Mouse (Mus musculus) heart, embryonic 11.5 days (tissue): ENCODE measurements around the gene Gpr176. TPM values are rescaled to one million over a fixed set of nuclear protein-coding genes. Genes with fewer than 3 reads are reported as not detected.

Experiments
- ATAC-seq: fragments of 200-750 bp; cut with Nextera tagmentation; replicated peaks from 2 replicates; pipeline ENCODE4 v1.8.0; 2017; ENCODE audit warnings: moderate library complexity; ENCODE audit not compliant: insufficient number of reproducible peaks, low FRiP score, low TSS enrichment
- H3K27ac ChIP-seq: fragments of 300-500 bp; sonication (generic); 2 replicates; pipeline ENCODE4 v1.5.1; 2014; ENCODE audit warnings: mild to moderate bottlenecking, low read depth, low read length
- H3K27me3 ChIP-seq: fragments of 300-500 bp; sonication (generic); 2 replicates; pipeline ENCODE4 v1.6.1; 2014; ENCODE audit warnings: mild to moderate bottlenecking, low read length, mixed read lengths; ENCODE audit not compliant: control insufficient read depth, insufficient read depth
- H3K36me3 ChIP-seq: fragments of 300-500 bp; sonication (generic); 2 replicates; pipeline ENCODE4 v1.6.1; 2014; ENCODE audit warnings: mild to moderate bottlenecking, low read length, moderate library complexity, mixed read lengths; ENCODE audit not compliant: control insufficient read depth, insufficient read depth
- H3K4me1 ChIP-seq: fragments of 300-500 bp; sonication (generic); 2 replicates; pipeline ENCODE4 v1.6.1; 2014; ENCODE audit warnings: low read length; ENCODE audit not compliant: control insufficient read depth, insufficient read depth
- H3K4me2 ChIP-seq: fragments of 300-500 bp; sonication (generic); 2 replicates; pipeline ENCODE4 v1.6.1; 2014; ENCODE audit warnings: mild to moderate bottlenecking, moderate library complexity
- H3K4me3 ChIP-seq: fragments of 300-500 bp; sonication (generic); 2 replicates; pipeline ENCODE4 v1.5.1; 2014; ENCODE audit warnings: low read depth, low read length
- H3K9ac ChIP-seq: fragments of 300-500 bp; sonication (generic); 2 replicates; pipeline ENCODE4 v1.6.1; 2014; ENCODE audit warnings: mild to moderate bottlenecking, low read depth, low read length, moderate library complexity
- H3K9me3 ChIP-seq: fragments of 300-500 bp; sonication (generic); replicated peaks from 2 replicates; pipeline ENCODE4 v1.6.1; 2016; ENCODE audit warnings: low read length; ENCODE audit not compliant: control insufficient read depth
- WGBS: fragments of 180-500 bp; shearing (Covaris S2); extraction: QIAGEN DNeasy Blood & Tissue Kit; methylation state at CpG from one replicate; pipeline ENCODE4 v1.1.7; 2014; ENCODE audit not compliant: insufficient replicate concordance; 5-methylcytosine and 5-hydroxymethylcytosine counted together
- polyA plus RNA-seq: library from polyadenylated mRNA; unstranded; fragments of >200 nt; fragmentation: Nextera tagmentation; extraction: Ambion mirVana; gene quantifications from 2 replicates; pipeline ENCODE4 v1.2.1, GENCODE M21; 2014

Gene Gpr176
- 0.06 TPM in 1 of 2 replicates, not detected in the other for polyA plus RNA-seq

GRCm38 (mm10) chr2:118372901-118373571 lies at the start of gene Gpr176:
Gene Gpr176 (minus strand): TSS chr2:118373419.
- H3K4me1 ChIP-seq, result peaks cover 5% of the 10 kb centered on the region
- H3K36me3 ChIP-seq, result no peaks in the 10 kb centered on the region
- peaks cover 34% of the 10 kb centered on the region for H3K27me3 ChIP-seq
- H3K27ac ChIP-seq, result no peak within 1 kb of the TSS
- H3K9ac ChIP-seq, result peak within 1 kb of the TSS; percentile 39
- peak within 1 kb of the TSS; percentile 95 for H3K4me2 ChIP-seq
- peak within 1 kb of the TSS; percentile 50 for H3K4me3 ChIP-seq
- peak; percentile 59; the same call in 1 of the 2 replicates for ATAC-seq
- under 1% methylated on average over 53 of the region's 59 CpGs for WGBS
- H3K9me3 ChIP-seq, result no peaks in the 10 kb centered on the region

- H3K4me1 ChIP-seq, result no peaks in the 10 kb centered on the region
- H3K27ac ChIP-seq, result no peak overlapping the region
- H3K9me3 ChIP-seq, result no peaks in the 10 kb centered on the region
- no peak for ATAC-seq
- no peak overlapping the region for H3K4me3 ChIP-seq
- no peak overlapping the region for H3K4me2 ChIP-seq
- H3K27me3 ChIP-seq, result no peaks in the 10 kb centered on the region
- no peak overlapping the region for H3K9ac ChIP-seq
- 88% methylated on average over 8 of the region's 8 CpGs for WGBS
- H3K36me3 ChIP-seq, result peaks cover 14% of the 10 kb centered on the region
These were observed 49.2 kb upstream of the Gpr176 start for GRCm38 (mm10) chr2:118422385-118422784.

- Histone ChIP-seq H3K4me1 (no peaks in the 10 kb centered on the region), H3K4me3 (no peak overlapping the region), H3K27me3 (no peaks in the 10 kb centered on the region), H3K36me3 (peaks cover 11% of the 10 kb centered on the region), H3K4me2 (no peak overlapping the region), H3K27ac (no peak overlapping the region), H3K9me3 (no peaks in the 10 kb centered on the region), H3K9ac (no peak overlapping the region)
- no peak for ATAC-seq
- WGBS, result 88% methylated on average over 15 of the region's 15 CpGs
These were observed 48.7 kb upstream of the Gpr176 start for GRCm38 (mm10) chr2:118421951-118422350.

GRCm38 (mm10) chr2:118418076-118418475 lies 44.9 kb upstream of the Gpr176 start:
- Histone ChIP-seq H3K4me1 (no peaks in the 10 kb centered on the region), H3K27me3 (no peaks in the 10 kb centered on the region), H3K4me3 (no peak overlapping the region), H3K9ac (no peak overlapping the region), H3K27ac (no peak overlapping the region), H3K9me3 (no peaks in the 10 kb centered on the region), H3K4me2 (no peak overlapping the region), H3K36me3 (peaks cover 16% of the 10 kb centered on the region)
- no peak for ATAC-seq
- WGBS, result 79% methylated on average over 4 of the region's 4 CpGs

- Histone ChIP-seq H3K36me3 (peaks cover 24% of the 10 kb centered on the region), H3K9me3 (no peaks in the 10 kb centered on the region)
- WGBS, result 90% methylated on average over 6 of the region's 6 CpGs
These were observed 42.6 kb upstream of the Gpr176 start for GRCm38 (mm10) chr2:118415601-118416355.

GRCm38 (mm10) chr2:118412821-118413220 lies 39.6 kb upstream of the Gpr176 start:
- no peak for ATAC-seq
- 92% methylated on average over 11 of the region's 11 CpGs for WGBS
- H3K36me3 ChIP-seq, result peaks cover 25% of the 10 kb centered on the region

More at GRCm38 (mm10) chr2:118415601-118416355, 42.6 kb upstream of the Gpr176 start:
- Histone ChIP-seq H3K4me2 (no peak overlapping the region), H3K27ac (no peak overlapping the region), H3K27me3 (no peaks in the 10 kb centered on the region), H3K4me3 (no peak overlapping the region), H3K4me1 (no peaks in the 10 kb centered on the region), H3K9ac (no peak overlapping the region)
- no peak for ATAC-seq

GRCm38 (mm10) chr2:118408336-118408895 lies 35.2 kb upstream of the Gpr176 start:
- Histone ChIP-seq H3K27ac (no peak overlapping the region), H3K4me2 (no peak overlapping the region), H3K4me1 (no peaks in the 10 kb centered on the region), H3K9ac (no peak overlapping the region), H3K36me3 (peaks cover 21% of the 10 kb centered on the region), H3K4me3 (no peak overlapping the region), H3K9me3 (no peaks in the 10 kb centered on the region), H3K27me3 (no peaks in the 10 kb centered on the region)
- ATAC-seq, result no peak
- 72% methylated on average over 4 of the region's 4 CpGs for WGBS

More at GRCm38 (mm10) chr2:118412821-118413220, 39.6 kb upstream of the Gpr176 start:
- Histone ChIP-seq H3K4me3 (no peak overlapping the region), H3K9me3 (no peaks in the 10 kb centered on the region), H3K27me3 (no peaks in the 10 kb centered on the region), H3K27ac (no peak overlapping the region), H3K4me2 (no peak overlapping the region), H3K9ac (no peak overlapping the region), H3K4me1 (no peaks in the 10 kb centered on the region)

GRCm38 (mm10) chr2:118406811-118407210 lies 33.6 kb upstream of the Gpr176 start:
- no peak overlapping the region for H3K4me2 ChIP-seq
- no peak overlapping the region for H3K27ac ChIP-seq
- H3K4me1 ChIP-seq, result no peaks in the 10 kb centered on the region
- H3K9me3 ChIP-seq, result no peaks in the 10 kb centered on the region
- ATAC-seq, result no peak
- no peak overlapping the region for H3K9ac ChIP-seq
- WGBS, result 78% methylated on average over 2 of the region's 2 CpGs
- H3K27me3 ChIP-seq, result no peaks in the 10 kb centered on the region
- no peak overlapping the region for H3K4me3 ChIP-seq
- peaks cover 11% of the 10 kb centered on the region for H3K36me3 ChIP-seq
